Mouse (Mus musculus) liver, adult 2 months (tissue): ENCODE data around the gene Hdac4. TPM values are rescaled to one million over a fixed set of nuclear protein-coding genes. Genes with fewer than 3 reads are reported as not detected.

ENCODE experiments used
- DNase-seq: peaks from one replicate; pipeline ENCODE4 v3.0.0-alpha.2; 2011; ENCODE audit warnings: low read depth, low spot score; ENCODE audit errors: extremely low read depth
- H3K27ac ChIP-seq: fragments of 200-500 bp; replicated peaks from 2 replicates; pipeline ENCODE4 v1.5.1; 2012; ENCODE audit warnings: low read depth, mild to moderate bottlenecking, control low read depth, inconsistent platforms, low read length; ENCODE audit not compliant: insufficient read depth
- H3K27me3 ChIP-seq: fragments of 200-500 bp; 2 replicates; pipeline ENCODE4 v1.6.1; 2012; ENCODE audit warnings: mild to moderate bottlenecking, moderate library complexity, low read length, inconsistent platforms; ENCODE audit not compliant: control insufficient read depth, insufficient read depth
- H3K36me3 ChIP-seq: fragments of 200-500 bp; 2 replicates; pipeline ENCODE4 v1.6.1; 2012; ENCODE audit warnings: low read length, inconsistent platforms; ENCODE audit not compliant: control insufficient read depth, insufficient read depth
- H3K4me1 ChIP-seq: fragments of 200-500 bp; 2 replicates; pipeline ENCODE4 v1.6.1; 2011; ENCODE audit warnings: low read length; ENCODE audit not compliant: control insufficient read depth, insufficient read depth
- H3K4me3 ChIP-seq: fragments of 200-500 bp; 2 replicates; pipeline ENCODE4 v1.5.1; 2011; ENCODE audit warnings: low read depth, mild to moderate bottlenecking, control low read depth, low read length, moderate library complexity; ENCODE audit not compliant: insufficient read depth
- H3K79me2 ChIP-seq: fragments of 200-500 bp; 2 replicates; pipeline ENCODE4 v1.6.1; 2012; ENCODE audit warnings: inconsistent platforms, mild to moderate bottlenecking, low read length, moderate library complexity; ENCODE audit not compliant: control insufficient read depth, insufficient read depth
- H3K9ac ChIP-seq: fragments of 200-500 bp; 2 replicates; pipeline ENCODE4 v1.6.1; 2012; ENCODE audit warnings: low read depth, mild to moderate bottlenecking, control low read depth, inconsistent platforms, low read length
- CTCF ChIP-seq: fragments of 200-500 bp; IDR thresholded peaks from 2 replicates; pipeline ENCODE4 v1.5.1; 2011; ENCODE audit warnings: low read depth, low read length, control low read depth
- POLR2A ChIP-seq: fragments of 200-500 bp; IDR thresholded peaks from 2 replicates; pipeline ENCODE4 v1.6.1; 2011; ENCODE audit warnings: low read length, control low read depth; ENCODE audit not compliant: insufficient read depth; ENCODE audit errors: extremely low read depth
- WGBS: fragments of 180-500 bp; shearing (Covaris S2); methylation state at CpG from one replicate; pipeline ENCODE4 v1.1.7; 2018; 5-methylcytosine and 5-hydroxymethylcytosine counted together
- polyA plus RNA-seq: library from polyadenylated mRNA; depleted of rRNA; stranded (reverse); fragments of >200 nt; gene quantifications from 2 replicates; pipeline ENCODE4 v1.2.3, GENCODE M21; 2012
- total RNA-seq: library from RNA; depleted of rRNA; stranded (reverse); fragments of >200 nt; gene quantifications from 2 replicates; pipeline ENCODE4 v1.2.3, GENCODE M21; 2014

The Hdac4 gene
- total and polyA plus RNA-seq, 2 experiments, result 5.3 to 5.7 TPM

DNA sequence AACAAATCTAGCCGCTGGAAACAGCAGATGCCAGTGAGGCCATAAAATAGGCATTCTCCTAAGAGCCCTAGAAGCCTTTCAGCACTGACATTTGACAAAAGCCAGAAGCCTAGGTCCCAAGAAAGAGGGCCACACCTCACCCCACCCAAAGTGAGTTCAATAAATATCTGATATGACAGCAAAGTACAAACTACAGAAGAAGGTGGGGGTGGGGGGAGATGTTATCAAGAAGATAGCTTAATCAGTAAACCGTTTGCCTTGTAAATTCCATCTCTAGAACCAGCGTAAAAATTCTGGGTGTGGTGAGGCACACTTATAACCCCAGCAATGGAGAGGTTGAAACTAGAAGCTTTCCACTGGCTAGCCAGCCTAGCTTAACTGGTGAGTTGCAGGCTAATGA, 111.5 kb downstream of the Hdac4 start:
- Histone ChIP-seq H3K9ac (no peak overlapping the region), H3K36me3 (no peaks in the 10 kb centered on the region), H3K79me2 (peaks cover 42% of the 10 kb centered on the region), H3K27me3 (no peaks in the 10 kb centered on the region), H3K4me3 (no peak overlapping the region), H3K4me1 (peaks cover 23% of the 10 kb centered on the region), H3K27ac (no peak overlapping the region)
- no peak for DNase-seq
- 29% methylated on average over 3 of the region's 3 CpGs for WGBS
- TF ChIP-seq POLR2A (no peak), CTCF (no peak)

DNA sequence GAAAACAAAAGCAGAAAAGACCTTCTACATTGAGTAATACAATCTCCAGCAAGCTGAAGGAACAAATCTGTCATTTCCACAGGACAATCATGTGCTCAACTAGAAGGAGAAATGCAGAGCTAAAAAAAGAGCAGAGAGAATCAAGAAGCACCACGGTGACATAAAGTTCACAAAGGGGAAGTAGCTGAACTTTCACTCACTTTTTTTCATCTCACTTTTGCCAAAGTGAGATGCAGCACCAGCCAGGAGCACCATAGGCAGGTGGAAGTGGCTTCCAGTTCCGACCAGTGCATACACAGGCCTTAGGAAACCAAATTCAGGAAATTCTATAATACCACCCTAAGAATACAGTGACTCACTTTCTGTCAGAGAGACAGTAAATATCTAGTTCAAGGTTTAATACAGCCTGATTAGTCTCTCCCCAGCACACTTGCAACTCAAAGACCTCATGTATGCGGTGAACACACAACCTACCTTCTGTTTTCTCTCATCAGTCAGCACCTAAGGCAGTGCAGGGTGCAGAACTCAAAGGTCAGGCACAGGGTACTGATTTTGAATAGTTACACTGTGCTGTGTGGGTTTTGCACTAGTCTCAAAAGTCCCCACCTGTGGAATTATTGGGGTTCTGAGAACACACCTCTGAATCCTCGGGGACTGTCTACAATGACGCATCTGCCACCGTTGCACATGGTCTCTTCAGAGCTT, 112.5 kb downstream of the Hdac4 start:
- Histone ChIP-seq H3K27me3 (no peaks in the 10 kb centered on the region), H3K79me2 (peaks cover 43% of the 10 kb centered on the region), H3K36me3 (no peaks in the 10 kb centered on the region), H3K9ac (no peak overlapping the region), H3K4me3 (no peak overlapping the region), H3K4me1 (peaks cover 20% of the 10 kb centered on the region), H3K27ac (no peak overlapping the region)
- TF ChIP-seq POLR2A, result no peak
- no peak for TF ChIP-seq CTCF
- DNase-seq, result peak; percentile 55
- 37% methylated on average over 6 of the region's 6 CpGs for WGBS

DNA sequence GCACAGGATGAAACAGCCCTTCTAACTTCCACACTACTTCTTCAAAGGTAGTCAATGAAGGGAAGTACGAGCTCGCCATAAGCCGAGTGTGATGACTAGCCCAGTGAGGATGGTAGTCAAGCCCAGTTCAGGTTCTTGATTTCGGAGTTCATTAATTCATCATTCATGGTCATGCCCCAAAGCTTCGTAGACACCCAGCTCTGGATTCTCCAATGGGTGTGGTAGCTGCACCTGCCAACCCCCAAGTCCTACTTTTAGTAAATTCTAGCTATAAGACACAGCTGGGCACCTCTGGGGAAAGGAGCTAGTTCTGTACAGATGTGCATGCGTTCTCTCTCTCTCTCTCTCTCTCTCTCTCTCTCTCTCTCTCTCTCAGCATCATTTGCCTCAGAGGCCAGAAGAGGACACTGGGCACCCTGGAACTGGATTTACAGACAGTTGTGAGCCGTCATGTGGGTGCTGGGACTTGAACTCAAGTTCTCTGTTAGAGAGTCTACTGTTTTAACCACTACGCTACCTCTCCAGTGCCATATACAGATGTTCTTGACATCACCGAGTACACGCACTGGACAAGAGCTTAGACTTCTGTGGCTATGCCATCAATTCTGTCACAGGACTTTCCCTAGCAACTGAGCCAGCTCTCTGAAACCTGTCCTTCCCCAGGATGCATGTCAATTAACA, 113.2 kb downstream of the Hdac4 start:
- H3K27ac ChIP-seq, result no peak overlapping the region
- H3K36me3 ChIP-seq, result no peaks in the 10 kb centered on the region
- H3K4me1 ChIP-seq, result peaks cover 13% of the 10 kb centered on the region
- WGBS, result 95% methylated on average over 10 of the region's 10 CpGs
- no peaks in the 10 kb centered on the region for H3K27me3 ChIP-seq
- H3K4me3 ChIP-seq, result no peak overlapping the region
- H3K79me2 ChIP-seq, result peaks cover 44% of the 10 kb centered on the region
- no peak for DNase-seq
- no peak overlapping the region for H3K9ac ChIP-seq
- no peak for TF ChIP-seq CTCF
- TF ChIP-seq POLR2A, result no peak

DNA sequence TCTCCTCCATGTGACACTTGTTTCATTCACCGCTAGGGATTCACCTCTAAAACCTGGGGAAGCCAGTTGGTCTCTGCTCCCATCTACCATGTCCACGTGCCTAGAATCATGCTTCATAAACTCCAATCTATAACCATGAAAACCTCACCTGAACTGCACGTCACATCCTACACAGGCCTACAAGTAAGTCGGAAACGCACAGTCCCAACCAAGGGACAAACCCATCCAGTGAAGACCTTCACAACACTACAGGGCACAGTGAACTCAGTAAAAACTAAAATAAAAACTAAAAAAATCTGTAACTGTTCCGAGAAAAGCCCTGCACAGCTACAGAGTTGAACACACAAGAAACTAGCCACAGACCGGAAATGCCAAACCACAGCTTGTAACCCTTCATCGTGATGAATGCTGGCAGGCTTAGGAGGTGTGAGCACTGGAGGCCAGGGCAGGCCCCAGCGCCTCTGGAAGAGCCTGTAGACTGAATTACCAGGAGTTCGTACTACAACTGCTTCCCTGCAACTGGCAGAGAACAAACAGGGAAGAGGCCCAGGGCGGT, 115.4 kb downstream of the Hdac4 start:
- WGBS, result 90% methylated on average over 11 of the region's 11 CpGs
- no peak for DNase-seq

DNA sequence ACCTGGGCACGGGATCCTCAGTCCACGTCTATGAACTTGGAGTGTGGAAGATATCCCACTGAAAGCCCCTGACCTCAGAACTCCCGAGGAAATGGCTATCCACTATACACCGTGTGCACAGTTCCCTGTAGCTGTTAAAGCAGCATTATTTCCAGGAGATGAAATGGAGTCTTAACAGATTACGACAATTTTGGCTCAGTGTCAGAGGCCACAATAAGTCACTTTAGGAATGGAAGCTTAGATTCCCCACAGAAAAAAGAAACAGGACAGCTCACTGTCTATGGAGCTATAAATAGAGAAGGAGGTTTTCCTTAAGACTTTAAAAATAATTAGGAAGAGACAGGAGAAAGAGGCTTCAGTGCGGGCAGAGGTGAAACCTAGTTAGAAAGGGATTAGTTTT, 120.2 kb downstream of the Hdac4 start:
- H3K27ac ChIP-seq, result no peak overlapping the region
- no peaks in the 10 kb centered on the region for H3K36me3 ChIP-seq
- no peak overlapping the region for H3K4me3 ChIP-seq
- no peak overlapping the region for H3K9ac ChIP-seq
- H3K4me1 ChIP-seq, result peaks cover 2% of the 10 kb centered on the region; the same call in 1 of the 2 replicates
- TF ChIP-seq CTCF, result no peak
- TF ChIP-seq POLR2A, result no peak
- DNase-seq, result no peak
- WGBS, result 71% methylated on average over 6 of the region's 6 CpGs
- H3K79me2 ChIP-seq, result peaks cover 30% of the 10 kb centered on the region
- no peaks in the 10 kb centered on the region for H3K27me3 ChIP-seq

More for the DNA sequence above, 115.4 kb downstream of the Hdac4 start:
- Histone ChIP-seq H3K27ac (no peak overlapping the region), H3K27me3 (no peaks in the 10 kb centered on the region), H3K36me3 (no peaks in the 10 kb centered on the region), H3K79me2 (peaks cover 39% of the 10 kb centered on the region), H3K4me3 (no peak overlapping the region), H3K4me1 (peaks cover 12% of the 10 kb centered on the region), H3K9ac (no peak overlapping the region)
- TF ChIP-seq CTCF (no peak), POLR2A (no peak)
